Mouse (Mus musculus) lung, embryonic 14.5 days (tissue): ENCODE measurements around the gene Socs5. TPM values are rescaled to one million over a fixed set of nuclear protein-coding genes. Genes with fewer than 3 reads are reported as not detected.
"Not testable (repeated sequence)": the region's sequence is repeated elsewhere in the genome, so short reads cannot be mapped to it uniquely, and the experiment has no call there.

Experiments
- ATAC-seq: fragments of 200-750 bp; cut with Nextera tagmentation; 2 replicates; pipeline ENCODE4 v1.8.0; 2017; ENCODE audit warnings: mild to moderate bottlenecking, moderate TSS enrichment, moderate library complexity; ENCODE audit not compliant: insufficient read depth
- DNase-seq: peaks from one replicate; pipeline ENCODE4 v3.0.0-alpha.2; 2015
- H3K27ac ChIP-seq: fragments of 300-500 bp; sonication (generic); 2 replicates; pipeline ENCODE4 v1.5.1; 2014; ENCODE audit warnings: low read depth, mild to moderate bottlenecking, moderate library complexity
- H3K27me3 ChIP-seq: fragments of 300-500 bp; sonication (generic); 2 replicates; pipeline ENCODE4 v1.6.1; 2014; ENCODE audit warnings: low read length, control low read depth; ENCODE audit not compliant: insufficient read depth
- H3K36me3 ChIP-seq: fragments of 300-500 bp; sonication (generic); 2 replicates; pipeline ENCODE4 v1.6.1; 2014; ENCODE audit warnings: control low read depth; ENCODE audit not compliant: insufficient read depth
- H3K4me1 ChIP-seq: fragments of 300-500 bp; sonication (generic); 2 replicates; pipeline ENCODE4 v1.6.1; 2014; ENCODE audit warnings: antibody characterized with exemption, control low read depth; ENCODE audit not compliant: insufficient read depth
- H3K4me2 ChIP-seq: fragments of 300-500 bp; sonication (generic); 2 replicates; pipeline ENCODE4 v1.6.1; 2014; ENCODE audit warnings: mild to moderate bottlenecking
- H3K4me3 ChIP-seq: fragments of 300-500 bp; sonication (generic); 2 replicates; pipeline ENCODE4 v1.5.1; 2014; ENCODE audit warnings: low read depth, low read length
- H3K9ac ChIP-seq: fragments of 300-500 bp; sonication (generic); 2 replicates; pipeline ENCODE4 v1.6.1; 2014
- H3K9me3 ChIP-seq: fragments of 300-500 bp; sonication (generic); 2 replicates; pipeline ENCODE4 v1.6.1; 2016; ENCODE audit warnings: low read depth, low read length, control low read depth
- CTCF ChIP-seq: IDR thresholded peaks from 2 replicates; pipeline ENCODE4 v1.5.1; 2016; ENCODE audit warnings: antibody characterized with exemption, low read depth
- WGBS: fragments of 180-500 bp; shearing (Covaris S2); extraction: QIAGEN DNeasy Blood & Tissue Kit; methylation state at CpG from one replicate; pipeline ENCODE4 v1.1.7; 2014; 5-methylcytosine and 5-hydroxymethylcytosine counted together
- polyA plus RNA-seq: library from polyadenylated mRNA; unstranded; fragments of >200 nt; fragmentation: Nextera tagmentation; extraction: Ambion mirVana; gene quantifications from 2 replicates; pipeline ENCODE4 v1.2.1, GENCODE M21; 2014

The Socs5 gene
- polyA plus RNA-seq, 1 experiment from 2014 or later, result 18.5 TPM

GRCm38 (mm10) chr17:87073470-87073869 is 34.0 kb upstream of the Socs5 start:
- no peak for DNase-seq
- H3K27ac ChIP-seq, result no peak overlapping the region
- H3K9me3 ChIP-seq, result no peaks in the 10 kb centered on the region
- H3K4me2 ChIP-seq, result no peak overlapping the region
- H3K36me3 ChIP-seq, result no peaks in the 10 kb centered on the region
- no peak for ATAC-seq
- H3K4me1 ChIP-seq, result no peaks in the 10 kb centered on the region
- H3K4me3 ChIP-seq, result no peak overlapping the region
- no peaks in the 10 kb centered on the region for H3K27me3 ChIP-seq
- no peak for TF ChIP-seq CTCF
- H3K9ac ChIP-seq, result no peak overlapping the region

- WGBS, result 93% methylated on average over 17 of the region's 17 CpGs
- not testable (repeated sequence) for H3K4me3 ChIP-seq, H3K9ac ChIP-seq, DNase-seq, H3K9me3 ChIP-seq, H3K36me3 ChIP-seq, H3K4me2 ChIP-seq, H3K27ac ChIP-seq, H3K4me1 ChIP-seq, H3K27me3 ChIP-seq, ATAC-seq
Observed at GRCm38 (mm10) chr17:87078217-87078616, 29.3 kb upstream of the Socs5 start.

GRCm38 (mm10) chr17:87080724-87081123 is 26.8 kb upstream of the Socs5 start:
- H3K9me3 ChIP-seq, result no peaks in the 10 kb centered on the region
- H3K4me1 ChIP-seq, result no peaks in the 10 kb centered on the region
- no peak overlapping the region for H3K4me2 ChIP-seq
- ATAC-seq, result no peak
- H3K27ac ChIP-seq, result no peak overlapping the region
- H3K36me3 ChIP-seq, result no peaks in the 10 kb centered on the region
- TF ChIP-seq CTCF, result no peak
- no peak overlapping the region for H3K9ac ChIP-seq
- DNase-seq, result no peak
- H3K27me3 ChIP-seq, result no peaks in the 10 kb centered on the region
- 83% methylated on average over 7 of the region's 7 CpGs for WGBS
- no peak overlapping the region for H3K4me3 ChIP-seq

GRCm38 (mm10) chr17:87082547-87082946 is 24.9 kb upstream of the Socs5 start:
- H3K27ac ChIP-seq, result no peak overlapping the region

GRCm38 (mm10) chr17:87083671-87084070 is 23.8 kb upstream of the Socs5 start:
- no peak for TF ChIP-seq CTCF
- Histone ChIP-seq H3K4me2 (no peak overlapping the region), H3K36me3 (no peaks in the 10 kb centered on the region), H3K4me1 (no peaks in the 10 kb centered on the region), H3K27me3 (no peaks in the 10 kb centered on the region), H3K27ac (no peak overlapping the region), H3K9ac (no peak overlapping the region), H3K4me3 (no peak overlapping the region), H3K9me3 (no peaks in the 10 kb centered on the region)
- WGBS, result 86% methylated on average over 5 of the region's 5 CpGs
- DNase-seq (no peak), ATAC-seq (no peak)

More at GRCm38 (mm10) chr17:87082547-87082946, 24.9 kb upstream of the Socs5 start:
- no peaks in the 10 kb centered on the region for H3K9me3 ChIP-seq
- H3K4me3 ChIP-seq, result no peak overlapping the region
- H3K4me2 ChIP-seq, result no peak overlapping the region
- no peaks in the 10 kb centered on the region for H3K27me3 ChIP-seq
- 88% methylated on average over 4 of the region's 4 CpGs for WGBS
- no peaks in the 10 kb centered on the region for H3K36me3 ChIP-seq
- H3K4me1 ChIP-seq, result no peaks in the 10 kb centered on the region
- DNase-seq (no peak), ATAC-seq (no peak)
- H3K9ac ChIP-seq, result no peak overlapping the region
- TF ChIP-seq CTCF, result no peak

GRCm38 (mm10) chr17:87085726-87086125 is 21.8 kb upstream of the Socs5 start:
- Histone ChIP-seq H3K4me3 (no peak overlapping the region), H3K4me1 (no peaks in the 10 kb centered on the region), H3K27me3 (no peaks in the 10 kb centered on the region), H3K9ac (no peak overlapping the region), H3K27ac (no peak overlapping the region), H3K9me3 (no peaks in the 10 kb centered on the region), H3K4me2 (no peak overlapping the region), H3K36me3 (no peaks in the 10 kb centered on the region)
- TF ChIP-seq CTCF, result no peak
- ATAC-seq, result no peak
- no peak for DNase-seq
- 82% methylated on average over 6 of the region's 6 CpGs for WGBS

GRCm38 (mm10) chr17:87089296-87089695 is 18.2 kb upstream of the Socs5 start:
- ATAC-seq (no peak), DNase-seq (no peak)
- no peaks in the 10 kb centered on the region for H3K36me3 ChIP-seq
- no peak for TF ChIP-seq CTCF
- H3K4me2 ChIP-seq, result no peak overlapping the region
- WGBS, result 81% methylated on average over 7 of the region's 7 CpGs
- no peak overlapping the region for H3K4me3 ChIP-seq
- no peaks in the 10 kb centered on the region for H3K9me3 ChIP-seq
- H3K27me3 ChIP-seq, result no peaks in the 10 kb centered on the region
- no peaks in the 10 kb centered on the region for H3K4me1 ChIP-seq
- H3K9ac ChIP-seq, result no peak overlapping the region
- H3K27ac ChIP-seq, result no peak overlapping the region

GRCm38 (mm10) chr17:87093061-87093460 is 14.4 kb upstream of the Socs5 start:
- DNase-seq (no peak), ATAC-seq (no peak)
- Histone ChIP-seq H3K4me1 (no peaks in the 10 kb centered on the region), H3K9me3 (no peaks in the 10 kb centered on the region), H3K4me3 (no peak overlapping the region), H3K36me3 (no peaks in the 10 kb centered on the region), H3K27me3 (no peaks in the 10 kb centered on the region), H3K9ac (no peak overlapping the region), H3K4me2 (no peak overlapping the region), H3K27ac (no peak overlapping the region)
- 54% methylated on average over 5 of the region's 5 CpGs for WGBS
- TF ChIP-seq CTCF, result no peak
